Mouse (Mus musculus) kidney, postnatal 25 days (tissue): Measurements from ENCODE around the gene Gm1673.
A peak's percentile ranks its signal among the peaks of the same experiment; 100 is the strongest.
"Not testable (repeated sequence)": the region's sequence is repeated elsewhere in the genome, so short reads cannot be mapped to it uniquely, and the experiment has no call there.

Experiments
- DNase-seq, 2 experiments: peaks; one replicate each; pipeline ENCODE4 v3.0.0; 2021; ENCODE audit warnings: mixed read lengths in 2 of 2

Gm1673 gene

DNA sequence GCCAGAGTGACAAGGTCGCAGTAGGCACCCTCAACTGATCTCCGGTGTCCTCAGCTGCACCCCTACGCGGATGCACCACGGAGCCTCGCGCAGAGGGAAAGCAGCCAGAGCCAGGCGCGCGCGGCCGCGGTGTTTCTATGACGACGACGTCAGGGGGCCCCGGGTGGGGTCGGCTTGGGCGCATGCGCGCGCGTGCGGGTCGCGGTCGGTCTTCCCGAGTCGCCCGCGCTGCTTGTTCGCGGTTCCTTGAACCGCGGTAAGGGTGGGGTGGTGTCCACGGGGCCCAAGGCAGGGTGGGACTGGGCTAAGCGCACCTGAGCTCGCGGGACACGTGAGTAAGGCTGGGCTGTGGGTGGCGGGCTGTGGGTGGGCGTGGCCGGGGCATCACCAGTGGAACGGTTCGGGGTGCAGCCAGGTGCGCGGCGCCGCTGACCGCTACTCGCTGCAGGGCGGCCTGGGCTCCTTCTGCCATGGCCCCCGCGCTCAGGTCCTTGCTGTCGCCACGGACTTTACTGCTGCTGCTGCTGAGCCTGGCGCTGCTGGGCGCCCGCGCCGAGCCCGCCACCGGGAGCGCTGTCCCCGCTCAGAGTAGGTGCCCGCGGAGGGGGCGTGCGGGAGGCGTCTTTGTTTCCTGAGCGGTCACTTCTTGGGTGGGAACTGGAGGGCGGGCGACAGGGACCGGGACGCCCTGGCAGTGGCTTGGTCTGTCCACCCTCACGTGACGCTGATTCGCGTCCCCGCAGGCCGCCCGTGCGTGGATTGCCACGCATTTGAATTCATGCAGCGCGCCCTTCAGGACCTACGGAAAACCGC, at the start of gene Gm1673:
Gm1673 (plus strand) TSS at position 125 of the 813 bp plus-strand sequence.
- peak; percentile 68 to 84 for DNase-seq

DNA sequence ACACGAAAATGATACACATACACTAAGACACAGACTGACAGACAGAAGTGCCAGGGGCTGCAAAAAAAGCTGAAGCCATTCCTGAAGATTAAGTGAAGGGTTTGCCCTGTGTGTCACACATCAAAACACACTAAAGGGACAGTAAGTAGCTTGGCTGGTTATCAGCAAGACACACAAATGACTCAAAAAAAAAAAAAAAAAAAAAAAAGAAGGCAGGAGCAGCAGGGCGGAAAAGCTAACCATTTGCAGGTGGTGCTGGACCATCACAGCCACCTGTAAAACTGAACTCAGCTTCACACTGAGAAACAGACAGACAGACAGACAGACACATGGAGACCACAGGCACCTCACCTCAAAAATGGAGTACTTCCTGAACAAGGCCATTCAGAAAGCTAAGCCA, 49.2 kb upstream of the Gm1673 start:
- no peak for DNase-seq

GRCm38 (mm10) chr5:33934877-33935276, 48.4 kb upstream of the Gm1673 start:
- no peak for DNase-seq

DNA sequence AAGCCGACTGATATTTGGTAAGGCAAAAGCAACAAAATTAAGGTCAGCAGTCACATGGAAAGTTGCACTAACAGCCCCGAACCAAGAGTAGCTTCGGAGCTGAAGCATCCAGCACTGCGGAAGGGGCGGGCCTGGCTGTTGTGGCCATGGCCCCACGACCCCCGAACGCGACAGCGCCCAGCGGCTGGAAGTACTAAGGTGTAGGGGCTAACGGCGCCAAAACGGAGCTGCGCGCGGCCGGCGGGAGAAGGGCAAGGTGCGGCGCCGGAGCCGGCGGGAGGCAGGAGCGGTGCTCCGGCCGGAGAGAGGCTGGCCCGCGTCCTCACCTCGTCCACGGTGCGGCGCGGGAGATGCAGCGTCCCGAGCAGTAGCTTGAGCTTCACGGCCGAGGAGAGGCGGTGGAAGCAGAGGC, 47.5 kb upstream of the Gm1673 start:
- DNase-seq: peak; percentile 59 to 70

- DNase-seq: peak; percentile 99
Measured at GRCm38 (mm10) chr5:33936120-33936707, 47.0 kb upstream of the Gm1673 start, which contains the start of gene Nelfa. Gene Nelfa (minus strand): TSS chr5:33936413.

DNA sequence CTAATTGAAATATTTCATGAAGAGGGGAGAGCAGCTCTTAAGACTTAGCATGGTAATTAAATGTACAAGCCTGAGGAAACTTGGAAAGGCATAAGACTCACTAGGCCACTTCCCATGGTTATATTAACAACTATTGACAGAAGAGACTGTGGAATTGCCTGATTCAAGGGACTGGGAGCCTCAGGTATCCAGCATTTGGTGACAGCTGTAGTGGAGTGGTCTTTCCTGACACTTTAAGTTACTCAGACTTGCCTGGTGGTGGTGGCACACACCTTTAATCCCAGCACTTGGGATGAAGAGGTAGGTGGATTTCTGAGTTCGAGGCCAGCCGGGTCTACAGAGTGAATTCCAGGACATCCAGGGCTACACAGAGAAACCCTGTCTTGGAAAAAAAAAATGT, 46.0 kb upstream of the Gm1673 start:
- DNase-seq: no peak

DNA sequence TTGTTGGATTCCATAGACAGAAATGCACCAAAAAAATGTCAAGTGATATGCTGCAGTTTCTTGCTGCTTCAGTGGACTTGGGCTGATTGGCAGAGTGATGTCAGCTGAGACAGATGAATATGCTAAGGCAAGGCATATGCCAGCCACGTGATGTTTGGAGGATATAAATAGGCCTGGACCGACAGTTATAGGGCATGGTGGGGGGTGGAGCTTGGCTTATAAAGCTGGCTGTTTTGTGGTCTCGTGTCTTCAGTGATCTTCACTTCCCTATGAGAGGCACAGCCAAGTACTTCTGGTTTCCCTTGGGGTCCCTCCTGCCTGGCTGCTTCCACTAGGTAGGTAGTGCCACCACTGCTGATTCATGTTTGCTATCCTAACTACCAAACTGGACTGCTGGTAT, 44.8 kb upstream of the Gm1673 start:
- no peak for DNase-seq

DNA sequence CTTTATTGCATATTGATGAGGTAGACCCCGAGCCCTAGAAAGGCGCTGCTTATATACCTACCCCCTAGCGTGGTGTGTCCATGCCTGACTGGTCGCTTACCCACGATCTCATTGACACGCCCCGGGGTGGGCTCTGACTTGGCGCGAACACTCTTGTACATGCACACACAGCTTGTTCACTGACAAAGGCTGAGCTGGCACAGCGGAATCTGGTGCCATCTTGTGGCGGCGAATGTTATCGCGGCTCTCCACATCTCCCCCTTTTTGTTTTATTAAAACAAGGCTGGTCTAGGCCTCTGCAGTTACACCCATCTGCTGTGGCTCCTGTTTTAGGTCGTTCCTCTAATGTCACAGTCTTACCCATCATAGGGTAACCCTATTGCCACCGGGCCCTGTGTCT, 36.2 kb upstream of the Gm1673 start:
- not testable (repeated sequence) for DNase-seq

- DNase-seq: no peak
Measured at GRCm38 (mm10) chr5:33948314-33948713, 34.9 kb upstream of the Gm1673 start.

DNA sequence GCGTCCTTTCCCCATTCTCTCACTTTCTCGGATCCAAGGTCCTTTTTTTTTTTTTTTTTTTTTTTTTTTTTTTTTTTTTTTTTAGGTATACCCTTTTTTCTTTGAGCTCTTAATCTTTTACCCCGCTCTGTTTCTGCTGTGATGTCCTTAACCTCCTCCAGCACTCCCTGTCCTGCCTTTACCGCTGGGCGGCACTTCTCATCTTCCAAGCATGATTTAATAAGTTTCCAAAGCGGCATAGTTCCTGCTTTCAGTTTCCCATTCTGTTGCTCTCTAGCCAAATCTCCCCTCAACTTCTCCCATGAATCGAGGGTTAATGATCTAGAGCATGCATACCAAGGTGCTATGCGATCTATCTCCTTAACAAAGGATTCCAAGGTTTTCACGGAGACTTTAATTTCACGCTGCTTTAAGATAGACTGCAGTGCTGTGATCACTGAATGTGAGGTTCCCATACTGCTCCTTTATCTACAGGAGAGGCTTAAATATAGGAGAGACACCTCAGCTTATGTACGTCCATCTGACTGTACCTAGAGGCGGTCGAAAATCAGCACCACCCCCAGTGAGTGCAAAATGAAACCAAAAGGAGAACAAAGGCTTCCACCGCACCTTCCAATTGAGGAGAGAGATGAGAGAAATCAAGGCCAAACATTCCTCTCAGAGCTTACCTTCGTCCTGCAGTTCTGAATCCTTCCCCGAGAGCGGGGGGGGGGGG, 29.6 kb upstream of the Gm1673 start:
- no peak for DNase-seq

GRCm38 (mm10) chr5:33954354-33954753, 28.9 kb upstream of the Gm1673 start:
- DNase-seq: peak; percentile 65 to 71

DNA sequence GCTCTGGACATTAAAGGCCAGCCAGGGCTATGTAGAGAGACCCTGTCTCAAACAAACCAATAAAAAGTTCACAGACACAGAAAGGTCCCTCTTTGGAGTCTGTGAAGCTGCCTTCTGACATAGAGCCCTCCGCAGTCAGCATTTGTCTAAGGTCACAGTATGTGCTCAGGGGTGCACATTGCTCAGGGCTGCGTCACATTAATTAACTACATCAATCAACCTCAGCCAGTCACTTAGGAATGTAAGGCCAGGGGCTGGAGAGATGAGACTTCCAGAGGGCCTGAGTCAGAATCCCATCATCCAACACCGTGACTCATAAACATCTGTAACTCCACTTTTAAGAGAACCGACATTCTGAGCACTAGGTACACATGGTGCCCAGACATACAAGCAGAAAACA, 27.4 kb upstream of the Gm1673 start:
- DNase-seq: no peak

- no peak for DNase-seq
Measured at GRCm38 (mm10) chr5:33959382-33959781, 23.9 kb upstream of the Gm1673 start.

DNA sequence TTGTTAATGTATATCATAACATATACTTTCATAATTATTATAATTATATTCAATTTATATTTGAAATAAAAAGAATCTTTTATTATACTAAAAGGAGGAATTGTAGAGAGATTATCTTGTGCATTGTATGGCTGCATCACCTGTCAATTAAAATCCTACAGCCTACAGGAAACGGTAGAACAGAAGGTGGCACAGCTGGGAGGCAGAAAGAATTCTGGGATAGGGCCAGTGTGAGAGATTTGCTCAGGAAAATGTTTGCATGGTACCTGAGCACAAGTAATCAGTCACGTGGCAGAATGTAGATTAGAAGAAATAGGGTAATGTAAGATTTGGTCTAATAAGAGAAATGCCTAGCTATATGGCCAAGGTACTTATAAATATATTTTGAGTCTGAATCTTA, 8.5 kb upstream of the Gm1673 start:
- DNase-seq: no peak

- no peak for DNase-seq
Measured at GRCm38 (mm10) chr5:33976267-33976666, 7.0 kb upstream of the Gm1673 start.

DNA sequence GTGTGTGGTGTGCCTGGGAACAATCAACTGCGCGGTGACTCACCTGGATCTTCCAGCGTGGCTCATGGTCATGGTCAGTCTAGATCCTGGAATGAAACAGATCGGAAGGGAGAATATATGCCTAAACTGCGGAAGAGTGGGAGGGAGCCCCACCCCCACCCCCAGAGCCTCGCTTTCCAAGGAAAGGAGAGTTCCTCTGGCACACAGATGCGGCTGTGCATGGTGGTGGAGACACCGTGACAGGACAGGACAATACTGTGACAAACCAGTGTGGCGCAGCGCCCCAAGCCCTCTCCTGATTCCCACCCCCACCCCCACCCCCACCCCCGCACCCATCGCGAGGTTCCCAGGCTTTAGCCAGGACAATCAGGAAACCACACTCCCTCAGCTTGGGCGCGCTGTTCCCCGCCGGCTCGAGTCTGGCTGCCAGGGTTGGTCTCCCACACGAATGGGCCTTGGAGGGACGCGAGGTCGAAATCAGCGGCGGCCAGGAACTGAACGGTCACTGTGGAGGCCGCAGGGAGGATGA, 438 bp upstream of the Gm1673 start:
- no peak for DNase-seq

- DNase-seq: peak in 1 of 2 experiments; percentile 41
Measured at GRCm38 (mm10) chr5:33994671-33995625, 11.7 kb downstream of the Gm1673 start.

- peak in 1 of 2 experiments; percentile 51 for DNase-seq
Measured at GRCm38 (mm10) chr5:33995843-33996693, 12.8 kb downstream of the Gm1673 start, which contains the start of gene Nat8l. Gene Nat8l (plus strand): TSS chr5:33995984.

DNA sequence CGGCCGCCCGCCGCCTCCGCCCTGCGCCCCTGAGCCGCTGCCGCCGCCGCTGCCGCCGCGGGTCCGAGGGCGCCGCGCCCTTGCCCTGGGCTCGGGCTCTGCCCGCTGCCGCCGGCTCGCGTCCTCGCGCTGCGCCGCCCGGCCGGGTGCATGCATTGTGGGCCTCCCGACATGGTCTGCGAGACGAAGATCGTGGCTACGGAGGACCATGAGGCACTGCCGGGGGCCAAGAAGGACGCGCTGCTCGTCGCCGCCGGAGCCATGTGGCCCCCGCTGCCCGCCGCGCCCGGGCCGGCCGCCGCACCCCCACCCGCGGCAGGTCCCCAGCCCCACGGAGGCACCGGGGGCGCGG, 13.4 kb downstream of the Gm1673 start:
- no peak for DNase-seq

DNA sequence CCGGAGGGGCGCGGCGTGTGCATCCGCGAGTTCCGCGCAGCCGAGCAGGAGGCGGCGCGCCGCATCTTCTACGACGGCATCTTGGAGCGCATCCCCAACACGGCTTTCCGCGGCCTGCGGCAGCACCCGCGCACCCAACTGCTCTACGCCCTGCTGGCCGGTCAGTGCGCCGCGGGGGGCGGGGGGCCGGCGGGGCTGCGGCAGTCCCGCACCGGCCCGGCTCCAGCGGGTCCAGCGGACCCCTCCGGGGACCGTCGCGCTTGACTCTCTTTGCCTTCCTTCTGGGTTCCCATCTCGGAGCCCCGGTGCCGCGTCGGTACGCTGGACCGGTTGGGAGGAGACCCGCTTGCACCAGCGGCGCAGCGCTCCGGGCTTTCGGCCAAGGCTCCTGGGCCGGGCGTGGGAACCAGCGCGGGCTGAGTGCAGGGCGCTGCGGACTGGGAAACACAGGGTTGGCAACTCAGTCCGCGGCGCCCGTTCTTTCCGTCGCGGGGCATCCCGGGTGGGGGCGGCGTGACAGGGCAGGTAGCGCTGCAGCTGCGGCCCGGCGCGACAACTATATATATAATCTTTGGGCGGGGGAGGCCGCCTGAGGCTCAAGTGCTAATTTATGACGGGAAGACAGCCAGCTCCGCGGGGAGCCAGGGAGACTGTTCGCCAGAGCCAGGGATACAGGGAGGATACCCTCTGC, 14.0 kb downstream of the Gm1673 start:
- peak; percentile 57 to 68 for DNase-seq
